Mouse (Mus musculus): ENCODE results near the gene Aldh16a1. TPM values are rescaled to one million over a fixed set of nuclear protein-coding genes. Genes with fewer than 3 reads are reported as not detected.
A peak's percentile ranks its signal among the peaks of the same experiment; 100 is the strongest.

Aldh16a1 gene
- polyA plus RNA-seq, 1 experiment: 34.6 TPM

- Histone ChIP-seq H3K79me2 (ENCODE audit: control insufficient read depth, insufficient read depth) (no peaks in the 10 kb centered on the region), H3K4me3 (ENCODE audit: insufficient read depth, poor library complexity, severe bottlenecking) (no peak overlapping the region), H3K79me3 (ENCODE audit: low read depth) (no peaks in the 10 kb centered on the region), H3K27me3 (ENCODE audit: control insufficient read depth, insufficient read depth, insufficient read length) (peaks cover 20% of the 10 kb centered on the region), H3K36me3 (ENCODE audit: control insufficient read depth, insufficient read depth) (no peaks in the 10 kb centered on the region), H3ac (ENCODE audit: control insufficient read depth, insufficient read length, low read depth) (no peak overlapping the region)
- TF ChIP-seq MYOD1 (IDR thresholded peaks at IDR 0.05; ENCODE audit: control insufficient read depth, insufficient read length, low read depth) (peak; percentile 58), CEBPB (IDR thresholded peaks at IDR 0.05; ENCODE audit: low read depth) (no peak), USF1 (IDR thresholded peaks at IDR 0.05; ENCODE audit: low read depth) (peak; percentile 7)
Observed at GRCm38 (mm10) chr7:45191803-45192363, 37.5 kb upstream of the Aldh16a1 start.

GRCm38 (mm10) chr7:45191161-45191560 is 36.8 kb upstream of the Aldh16a1 start:
- H3K4me3 ChIP-seq (ENCODE audit: insufficient read depth, poor library complexity, severe bottlenecking): no peak overlapping the region
- peaks cover 26% of the 10 kb centered on the region for H3K27me3 ChIP-seq (ENCODE audit: control insufficient read depth, insufficient read depth, insufficient read length)
- no peaks in the 10 kb centered on the region for H3K36me3 ChIP-seq (ENCODE audit: control insufficient read depth, insufficient read depth)

GRCm38 (mm10) chr7:45190186-45190585 is 35.8 kb upstream of the Aldh16a1 start:
- no peak for TF ChIP-seq CEBPB (IDR thresholded peaks at IDR 0.05; ENCODE audit: low read depth)
- no peak for TF ChIP-seq MYOD1 (IDR thresholded peaks at IDR 0.05; ENCODE audit: control insufficient read depth, insufficient read length, low read depth)
- no peak for TF ChIP-seq MYOG (IDR thresholded peaks at IDR 0.05; ENCODE audit: control insufficient read depth, extremely low read depth, insufficient read length)
- TF ChIP-seq FOSL1 (IDR thresholded peaks at IDR 0.05; ENCODE audit: insufficient read depth, low read length, poor library complexity, severe bottlenecking): no peak
- TF ChIP-seq MAX (IDR thresholded peaks at IDR 0.05): no peak
- no peak for TF ChIP-seq CTCF (IDR thresholded peaks at IDR 0.05; ENCODE audit: control insufficient read depth, insufficient read depth, insufficient read length)
- no peak for TF ChIP-seq USF1 (IDR thresholded peaks at IDR 0.05; ENCODE audit: low read depth)
- H3K4me3 ChIP-seq (ENCODE audit: insufficient read depth, poor library complexity, severe bottlenecking): no peak overlapping the region
- H3K79me3 ChIP-seq (ENCODE audit: low read depth): no peaks in the 10 kb centered on the region
- peaks cover 35% of the 10 kb centered on the region for H3K27me3 ChIP-seq (ENCODE audit: control insufficient read depth, insufficient read depth, insufficient read length)
- no peaks in the 10 kb centered on the region for H3K79me2 ChIP-seq (ENCODE audit: control insufficient read depth, insufficient read depth)
- no peak overlapping the region for H3ac ChIP-seq (ENCODE audit: control insufficient read depth, insufficient read length, low read depth)
- no peaks in the 10 kb centered on the region for H3K36me3 ChIP-seq (ENCODE audit: control insufficient read depth, insufficient read depth)

More at GRCm38 (mm10) chr7:45191161-45191560, 36.8 kb upstream of the Aldh16a1 start:
- H3K79me2 ChIP-seq (ENCODE audit: control insufficient read depth, insufficient read depth): no peaks in the 10 kb centered on the region
- TF ChIP-seq FOSL1 (IDR thresholded peaks at IDR 0.05; ENCODE audit: insufficient read depth, low read length, poor library complexity, severe bottlenecking) (no peak), MYOD1 (IDR thresholded peaks at IDR 0.05; ENCODE audit: control insufficient read depth, insufficient read length, low read depth) (peak; percentile 82)
- no peaks in the 10 kb centered on the region for H3K79me3 ChIP-seq (ENCODE audit: low read depth)
- H3ac ChIP-seq (ENCODE audit: control insufficient read depth, insufficient read length, low read depth): no peak overlapping the region

- Histone ChIP-seq H3K4me3 (ENCODE audit: insufficient read depth, poor library complexity, severe bottlenecking) (no peak overlapping the region), H3ac (ENCODE audit: control insufficient read depth, insufficient read length, low read depth) (no peak overlapping the region), H3K79me2 (ENCODE audit: control insufficient read depth, insufficient read depth) (no peaks in the 10 kb centered on the region), H3K36me3 (ENCODE audit: control insufficient read depth, insufficient read depth) (no peaks in the 10 kb centered on the region), H3K27me3 (ENCODE audit: control insufficient read depth, insufficient read depth, insufficient read length) (peaks cover 40% of the 10 kb centered on the region), H3K79me3 (ENCODE audit: low read depth) (no peaks in the 10 kb centered on the region)
- TF ChIP-seq MYOG (IDR thresholded peaks at IDR 0.05; ENCODE audit: control insufficient read depth, extremely low read depth, insufficient read length) (no peak), CTCF (IDR thresholded peaks at IDR 0.05; ENCODE audit: control insufficient read depth, insufficient read depth, insufficient read length) (no peak), FOSL1 (IDR thresholded peaks at IDR 0.05; ENCODE audit: insufficient read depth, low read length, poor library complexity, severe bottlenecking) (no peak), MAX (IDR thresholded peaks at IDR 0.05) (no peak), MYOD1 (IDR thresholded peaks at IDR 0.05; ENCODE audit: control insufficient read depth, insufficient read length, low read depth) (no peak), USF1 (IDR thresholded peaks at IDR 0.05; ENCODE audit: low read depth) (no peak), CEBPB (IDR thresholded peaks at IDR 0.05; ENCODE audit: low read depth) (no peak)
Observed at GRCm38 (mm10) chr7:45189600-45189999, 35.2 kb upstream of the Aldh16a1 start.

GRCm38 (mm10) chr7:45185921-45186320 is 31.5 kb upstream of the Aldh16a1 start:
- TF ChIP-seq CTCF (IDR thresholded peaks at IDR 0.05; ENCODE audit: control insufficient read depth, insufficient read depth, insufficient read length) (no peak), USF1 (IDR thresholded peaks at IDR 0.05; ENCODE audit: low read depth) (no peak), CEBPB (IDR thresholded peaks at IDR 0.05; ENCODE audit: low read depth) (no peak), MAX (IDR thresholded peaks at IDR 0.05) (no peak), MYOD1 (IDR thresholded peaks at IDR 0.05; ENCODE audit: control insufficient read depth, insufficient read length, low read depth) (no peak), FOSL1 (IDR thresholded peaks at IDR 0.05; ENCODE audit: insufficient read depth, low read length, poor library complexity, severe bottlenecking) (no peak), MYOG (IDR thresholded peaks at IDR 0.05; ENCODE audit: control insufficient read depth, extremely low read depth, insufficient read length) (no peak)
- peaks cover 71% of the 10 kb centered on the region for H3K27me3 ChIP-seq (ENCODE audit: control insufficient read depth, insufficient read depth, insufficient read length)
- no peaks in the 10 kb centered on the region for H3K36me3 ChIP-seq (ENCODE audit: control insufficient read depth, insufficient read depth)
- no peaks in the 10 kb centered on the region for H3K79me3 ChIP-seq (ENCODE audit: low read depth)
- H3ac ChIP-seq (ENCODE audit: control insufficient read depth, insufficient read length, low read depth): no peak overlapping the region
- no peaks in the 10 kb centered on the region for H3K79me2 ChIP-seq (ENCODE audit: control insufficient read depth, insufficient read depth)
- H3K4me3 ChIP-seq (ENCODE audit: insufficient read depth, poor library complexity, severe bottlenecking): no peak overlapping the region

- Histone ChIP-seq H3ac (ENCODE audit: control insufficient read depth, insufficient read length, low read depth) (no peak overlapping the region), H3K79me2 (ENCODE audit: control insufficient read depth, insufficient read depth) (no peaks in the 10 kb centered on the region), H3K79me3 (ENCODE audit: low read depth) (no peaks in the 10 kb centered on the region), H3K4me3 (ENCODE audit: insufficient read depth, poor library complexity, severe bottlenecking) (no peak overlapping the region), H3K27me3 (ENCODE audit: control insufficient read depth, insufficient read depth, insufficient read length) (peaks cover 85% of the 10 kb centered on the region), H3K36me3 (ENCODE audit: control insufficient read depth, insufficient read depth) (no peaks in the 10 kb centered on the region)
- no peak for TF ChIP-seq CTCF (IDR thresholded peaks at IDR 0.05; ENCODE audit: control insufficient read depth, insufficient read depth, insufficient read length)
- TF ChIP-seq USF1 (IDR thresholded peaks at IDR 0.05; ENCODE audit: low read depth): no peak
- TF ChIP-seq FOSL1 (IDR thresholded peaks at IDR 0.05; ENCODE audit: insufficient read depth, low read length, poor library complexity, severe bottlenecking): no peak
- no peak for TF ChIP-seq CEBPB (IDR thresholded peaks at IDR 0.05; ENCODE audit: low read depth)
- no peak for TF ChIP-seq MYOG (IDR thresholded peaks at IDR 0.05; ENCODE audit: control insufficient read depth, extremely low read depth, insufficient read length)
- TF ChIP-seq MYOD1 (IDR thresholded peaks at IDR 0.05; ENCODE audit: control insufficient read depth, insufficient read length, low read depth): no peak
- no peak for TF ChIP-seq MAX (IDR thresholded peaks at IDR 0.05)
Observed at GRCm38 (mm10) chr7:45183672-45184071, 29.3 kb upstream of the Aldh16a1 start.

All from C2C12 (cell line).